Mouse (Mus musculus): Measurements from ENCODE around the gene Tgif2.
"Not testable (repeated sequence)": the region's sequence is repeated elsewhere in the genome, so short reads cannot be mapped to it uniquely, and the experiment has no call there.

The Tgif2 gene

DNA sequence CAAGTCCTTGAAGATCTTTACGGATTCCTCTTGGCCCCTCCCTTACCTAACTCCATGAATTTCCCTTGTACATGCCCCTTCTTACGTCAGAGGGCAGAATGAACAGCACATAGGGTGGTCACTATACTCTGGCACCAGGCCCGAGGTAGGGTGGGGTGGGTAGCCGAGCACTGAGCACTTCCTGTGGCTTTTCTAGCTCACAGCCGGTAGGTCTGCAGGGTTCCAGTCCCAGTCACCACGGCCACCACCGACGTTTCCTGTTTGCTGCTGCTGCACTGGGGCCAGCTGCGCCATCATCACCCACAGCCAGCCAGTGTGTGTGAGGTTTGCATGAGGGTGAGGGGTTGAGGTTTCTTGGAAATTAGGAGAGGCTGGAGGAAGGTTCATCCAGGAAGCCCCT, 37.9 kb downstream of the Tgif2 start:
- peak in 1 of 2 experiments; percentile 43 for DNase-seq

DNA sequence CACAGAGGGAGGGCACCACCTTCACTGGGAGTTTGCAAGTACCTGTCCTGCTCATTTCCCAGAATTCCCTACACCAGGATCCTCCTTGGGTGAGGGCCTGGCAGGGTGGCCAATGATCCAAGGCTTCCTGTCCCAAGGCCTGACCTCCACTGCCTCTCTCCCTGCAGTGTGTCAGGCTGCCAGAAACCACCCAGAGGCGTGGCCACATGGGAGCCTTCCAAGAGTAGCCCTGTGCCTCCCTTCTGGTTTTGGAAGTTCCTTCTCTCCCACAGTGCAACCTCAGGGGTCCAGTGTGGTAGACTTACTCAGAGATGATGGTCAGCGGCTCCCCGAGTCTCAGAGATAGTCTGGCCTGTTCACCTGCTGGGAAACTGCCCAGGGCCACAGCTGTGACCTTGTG, 39.7 kb downstream of the Tgif2 start:
- no peak for DNase-seq

DNA sequence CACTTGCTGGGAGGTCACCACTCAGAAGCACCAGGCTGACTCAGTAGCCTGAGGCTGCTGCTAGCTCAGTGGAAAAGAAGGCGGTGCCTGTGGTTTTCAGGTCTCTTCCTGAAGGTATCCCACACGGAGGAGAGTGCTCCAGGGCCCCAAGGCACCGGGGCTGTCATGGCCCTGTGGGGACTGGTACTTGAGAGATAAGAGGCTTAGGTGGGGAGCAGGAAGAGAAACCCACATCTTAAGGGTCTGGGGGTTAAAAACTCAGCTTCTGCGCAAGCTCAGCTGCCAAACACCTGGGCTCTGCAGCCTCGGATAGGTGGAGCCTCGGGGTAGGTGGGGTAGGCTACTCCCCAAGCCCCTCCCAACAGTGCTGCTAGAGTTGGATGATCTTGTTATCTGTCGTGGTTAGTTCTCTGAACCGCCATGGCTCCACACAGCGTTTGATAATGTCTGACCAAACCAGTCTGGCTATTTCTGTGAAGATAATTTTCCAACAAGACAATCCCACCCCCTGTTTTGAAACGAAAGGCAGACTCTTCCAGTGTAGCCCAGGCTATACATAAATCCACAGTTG, 42.7 kb downstream of the Tgif2 start:
- DNase-seq = no peak

DNA sequence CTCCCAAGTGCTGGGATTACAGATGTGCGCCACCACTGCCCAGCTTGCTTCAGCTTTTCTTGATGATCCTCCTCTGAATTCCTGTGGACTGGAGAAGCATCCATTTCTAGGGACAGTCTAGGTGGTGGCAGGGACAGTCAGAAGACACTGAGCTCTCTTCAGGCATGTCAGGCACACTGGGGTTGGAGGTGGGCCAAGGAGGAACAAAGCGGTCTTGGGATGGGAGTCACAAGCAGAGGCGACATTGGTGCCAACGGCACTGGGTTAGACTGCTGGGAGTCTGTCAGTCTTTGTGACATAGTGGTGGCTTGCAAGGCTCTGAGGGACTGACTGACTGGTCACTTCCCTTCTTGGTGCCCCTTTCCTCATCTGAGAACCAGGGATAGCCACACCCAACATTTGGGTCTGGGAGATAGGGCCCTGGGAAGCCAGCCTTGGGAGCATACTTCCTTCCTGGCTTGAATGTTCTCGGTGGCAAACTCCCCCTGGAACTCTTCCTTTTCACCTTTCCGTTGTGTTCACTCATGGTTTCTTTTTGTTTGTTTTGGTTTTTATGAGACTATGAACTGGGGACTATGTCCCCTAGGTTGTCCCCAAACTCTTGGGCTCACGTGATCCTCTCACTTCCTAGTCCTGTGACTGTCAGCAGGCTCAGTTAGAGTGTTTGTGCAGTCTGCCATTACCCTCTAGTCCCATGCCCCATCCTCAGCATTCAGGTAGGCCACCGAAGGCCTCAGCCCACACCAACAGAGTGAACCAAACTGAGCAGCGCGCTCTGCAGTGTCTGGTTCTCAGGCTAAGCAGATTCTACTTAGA, 44.8 kb downstream of the Tgif2 start:
- DNase-seq = no peak

DNA sequence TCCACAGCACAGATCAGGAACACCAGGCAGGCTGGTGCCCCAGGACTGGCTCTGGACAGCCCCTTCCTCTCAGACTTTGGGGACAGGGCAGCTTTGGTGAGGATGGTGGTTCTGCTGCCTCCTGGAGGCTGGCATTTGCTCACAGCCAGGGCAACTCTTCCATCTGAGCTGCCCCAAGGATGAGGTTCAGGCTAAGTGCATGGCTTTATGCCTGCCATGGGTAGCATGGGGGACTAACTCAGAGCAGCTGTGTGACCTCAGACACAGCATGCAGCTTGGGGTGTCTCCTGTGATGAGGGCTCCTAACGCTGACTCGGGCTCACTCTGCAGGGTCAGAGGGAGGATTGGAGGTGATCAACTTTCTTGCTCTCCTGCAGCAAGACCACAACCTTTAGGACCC, 45.9 kb downstream of the Tgif2 start:
- not testable (repeated sequence) for DNase-seq

DNA sequence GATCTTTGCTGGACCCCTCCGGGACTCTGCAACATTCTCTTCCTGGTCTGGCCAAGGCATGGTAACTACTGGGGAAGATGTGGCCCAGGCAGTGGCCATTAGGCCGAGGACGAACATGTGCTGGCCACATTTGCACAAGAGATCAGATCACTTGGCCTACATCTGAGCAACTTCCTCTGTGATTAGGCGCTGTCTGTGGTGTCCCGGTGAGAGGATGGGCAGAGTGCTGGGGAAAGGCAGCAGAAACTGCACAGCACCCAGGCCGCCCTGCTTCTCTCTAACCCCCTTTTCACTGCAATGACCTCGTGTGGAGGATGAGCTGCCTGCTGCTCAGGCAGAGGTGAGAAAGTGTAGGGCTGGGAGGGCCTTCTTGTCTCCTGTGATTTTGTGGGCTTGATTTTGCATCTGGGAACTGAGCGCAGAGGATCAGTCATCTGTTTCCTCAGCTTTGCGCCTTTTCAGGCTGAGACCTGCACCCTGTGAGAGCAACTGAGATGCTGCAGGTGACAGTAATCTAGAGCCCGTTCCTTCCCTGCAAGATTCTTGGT, 46.4 kb downstream of the Tgif2 start:
- no peak for DNase-seq

DNA sequence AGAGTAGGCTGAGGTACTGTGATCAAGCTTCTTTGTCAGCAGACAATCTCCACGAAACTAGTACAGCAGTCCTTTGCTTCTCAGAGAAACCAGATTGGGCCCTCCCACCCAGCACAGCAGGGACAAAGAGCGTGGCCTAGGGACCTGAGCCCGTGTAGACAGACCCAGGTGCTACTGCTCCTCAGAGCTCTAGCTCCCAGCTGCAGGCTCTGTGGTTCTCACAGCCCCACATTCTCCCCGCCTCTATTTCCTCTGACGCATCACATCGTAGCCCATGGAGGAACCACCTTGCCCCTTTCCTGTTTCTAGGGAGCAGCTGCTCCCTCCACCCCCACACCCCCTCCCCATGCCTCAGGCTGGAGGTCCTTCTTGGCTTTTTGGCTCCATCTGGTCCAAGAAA, 47.2 kb downstream of the Tgif2 start, which contains the start of gene Sla2:
Sla2 (minus strand) TSS at position 176 of the 400 bp plus-strand sequence.
- no peak for DNase-seq

DNA sequence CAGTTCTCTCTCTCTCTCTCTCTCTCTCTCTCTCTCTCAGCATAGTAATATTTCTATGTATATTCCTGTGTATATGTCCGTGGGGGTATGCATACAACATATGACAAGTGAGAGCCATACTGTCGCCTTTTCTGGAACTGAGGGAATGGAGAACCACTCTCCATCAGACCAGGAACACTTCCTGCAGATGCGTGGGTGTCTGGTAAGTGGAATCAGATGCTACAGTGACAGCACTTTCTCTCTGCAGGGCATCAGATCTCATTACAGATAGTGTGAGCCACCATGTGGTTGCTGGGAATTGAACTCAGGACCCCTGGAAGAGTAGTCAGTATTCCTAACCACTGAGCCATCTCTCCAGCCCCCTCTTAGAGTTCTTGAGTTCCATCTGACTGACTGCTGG, 48.7 kb downstream of the Tgif2 start:
- no peak for DNase-seq

DNA sequence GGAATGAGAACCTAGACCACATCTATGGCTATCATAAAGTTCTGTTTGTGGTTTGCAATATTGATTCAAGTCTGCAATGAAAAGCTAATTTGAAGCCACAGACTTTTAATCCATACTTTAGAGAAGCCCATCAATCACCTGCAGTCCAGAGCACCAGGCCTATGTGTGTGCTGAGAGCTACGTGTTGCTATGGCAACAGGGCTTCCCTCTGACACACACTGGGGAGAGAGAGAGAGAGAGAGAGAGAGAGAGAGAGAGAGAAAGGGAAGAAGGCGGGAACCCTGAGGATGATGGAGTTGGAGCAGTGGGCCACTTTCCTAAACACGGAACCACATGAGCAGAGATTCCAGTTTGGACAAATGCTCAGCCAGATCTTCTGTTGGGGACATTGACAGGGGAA, 52.4 kb downstream of the Tgif2 start:
- no peak for DNase-seq

DNA sequence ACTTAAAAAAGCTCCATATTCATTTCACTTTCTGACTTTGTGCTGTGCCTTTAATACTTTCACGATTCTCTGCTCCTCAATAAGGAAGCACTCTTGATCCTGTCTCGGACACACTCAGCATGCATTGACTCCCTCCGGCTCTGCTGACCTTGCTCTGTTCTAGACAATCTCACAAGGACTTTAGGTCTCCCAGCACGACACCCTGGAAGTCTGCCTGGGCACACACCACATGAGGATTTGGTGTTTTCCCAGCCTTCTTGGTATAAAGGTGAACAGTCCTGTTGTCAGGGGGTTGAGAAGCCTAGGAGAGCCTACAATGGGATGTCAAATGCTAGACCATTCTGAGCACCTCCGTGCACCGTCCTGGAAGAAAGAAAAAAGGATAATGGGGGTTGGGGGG, 53.0 kb downstream of the Tgif2 start:
- DNase-seq = no peak

DNA sequence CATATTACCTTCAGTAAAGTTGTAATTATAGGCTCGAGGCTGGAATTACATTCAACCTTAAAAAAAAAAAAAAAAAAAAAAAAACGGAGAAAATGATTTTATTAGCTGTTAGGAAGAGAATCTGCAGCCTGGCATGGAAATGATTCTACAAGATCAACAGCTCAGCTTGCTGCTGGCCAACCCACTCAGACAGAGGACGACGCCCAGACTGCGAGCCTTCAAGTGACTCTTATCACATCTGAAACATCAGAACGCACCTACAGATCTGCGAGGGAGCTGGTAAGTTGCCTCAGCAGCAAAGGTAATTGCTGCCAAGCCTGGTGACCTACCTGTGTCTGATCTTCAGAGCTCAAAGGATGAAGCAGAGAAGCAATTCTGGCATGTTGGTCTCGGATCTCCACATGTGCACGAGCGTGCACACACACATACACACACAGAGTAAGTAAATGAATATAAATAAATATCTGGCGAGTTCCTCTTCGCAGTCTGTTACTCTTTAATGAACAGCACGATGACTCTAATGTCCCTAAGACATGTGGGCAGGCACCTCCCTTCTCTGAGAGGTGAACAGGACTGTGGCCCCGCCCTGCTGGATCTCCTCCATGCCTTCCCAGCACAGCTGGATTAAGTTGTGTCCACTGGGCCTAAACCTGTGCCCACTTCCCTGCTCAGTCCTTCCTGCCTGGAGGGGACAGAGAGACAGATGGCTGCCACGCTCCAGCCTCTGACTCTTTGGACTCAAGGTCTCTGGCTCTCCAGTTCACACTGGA, 54.9 kb downstream of the Tgif2 start:
- no peak for DNase-seq

DNA sequence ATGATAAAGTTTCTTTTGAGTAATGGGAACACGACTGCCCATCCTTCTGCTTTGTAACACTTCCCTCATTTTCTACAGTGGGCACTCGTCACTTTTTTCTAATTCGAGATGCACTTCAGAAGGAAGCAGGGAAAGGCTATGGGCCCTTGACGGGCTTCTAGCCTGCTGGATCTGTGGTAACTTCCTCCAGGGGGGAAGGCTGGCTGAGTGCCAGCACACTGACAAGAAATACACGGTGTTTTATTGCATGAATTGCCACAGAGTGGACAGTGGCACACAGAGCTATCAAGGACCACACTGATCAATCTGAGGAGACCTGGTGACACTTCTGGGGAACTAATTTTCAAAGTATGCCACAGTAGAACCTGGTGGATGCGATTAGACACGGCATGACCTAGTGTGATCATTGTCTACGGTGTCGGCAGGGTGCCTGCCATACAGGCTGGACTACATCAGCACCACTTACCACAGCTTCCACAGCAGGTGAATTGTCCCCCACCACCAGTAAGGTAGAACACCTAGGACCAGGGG, 56.6 kb downstream of the Tgif2 start:
- DNase-seq = peak in 1 of 2 experiments; percentile 32

DNA sequence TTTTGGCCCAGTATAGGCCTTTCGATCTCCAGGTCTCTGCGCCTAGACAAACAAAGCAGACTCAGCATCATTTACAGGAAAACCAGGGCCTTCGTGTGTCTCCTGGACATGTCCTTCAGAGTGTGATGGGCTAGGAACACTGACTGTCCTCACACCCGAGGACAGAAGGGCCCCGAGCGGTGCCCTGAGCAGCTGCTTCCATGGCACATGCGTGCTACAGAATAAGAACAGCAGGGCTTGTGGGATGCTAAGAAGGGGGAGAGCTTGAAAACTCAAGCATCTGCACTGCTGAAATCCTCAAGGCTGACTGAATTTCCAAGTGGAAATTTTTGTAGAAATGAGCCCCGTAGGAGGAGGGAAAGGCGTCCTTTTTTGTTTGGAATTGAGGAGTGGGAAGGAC, 57.2 kb downstream of the Tgif2 start:
- no peak for DNase-seq

DNA sequence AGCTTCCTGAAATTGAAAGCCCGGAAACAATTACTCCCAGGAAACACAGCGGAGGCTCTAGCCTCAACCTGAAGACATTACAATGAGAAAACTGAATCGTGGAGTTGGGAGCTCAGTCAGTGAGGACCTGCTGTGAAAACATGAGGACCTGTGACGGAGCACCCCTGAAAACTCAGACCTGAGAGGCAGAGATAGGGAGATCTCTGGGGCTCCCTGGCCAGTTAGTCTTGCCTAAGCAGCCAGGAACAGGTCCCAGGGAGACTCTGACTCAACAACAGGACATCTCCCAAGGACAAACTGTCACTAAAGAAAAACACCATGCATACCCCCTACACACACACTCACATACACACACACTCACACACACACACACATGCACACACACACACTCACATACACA, 58.6 kb downstream of the Tgif2 start:
- no peak for DNase-seq

DNA sequence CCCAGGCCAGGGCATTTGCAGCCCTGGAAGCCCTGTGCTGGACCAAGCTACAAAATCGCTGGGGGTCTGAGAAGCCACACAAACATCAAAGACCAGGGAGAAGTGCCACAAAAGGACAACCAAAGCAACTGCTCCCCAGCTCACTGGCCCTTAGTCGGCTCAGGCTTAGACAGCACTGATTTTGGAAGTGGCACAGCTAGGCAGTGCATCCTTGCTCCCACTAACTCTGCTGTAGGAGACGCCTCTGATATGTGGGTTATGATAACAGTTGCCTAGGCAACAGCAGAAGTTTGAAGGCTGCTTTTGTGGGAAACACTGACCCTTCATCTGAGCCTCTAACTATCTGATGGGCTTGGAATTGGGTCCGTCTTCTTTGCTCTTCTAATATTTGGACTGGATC, 59.4 kb downstream of the Tgif2 start:
- no peak for DNase-seq

DNA sequence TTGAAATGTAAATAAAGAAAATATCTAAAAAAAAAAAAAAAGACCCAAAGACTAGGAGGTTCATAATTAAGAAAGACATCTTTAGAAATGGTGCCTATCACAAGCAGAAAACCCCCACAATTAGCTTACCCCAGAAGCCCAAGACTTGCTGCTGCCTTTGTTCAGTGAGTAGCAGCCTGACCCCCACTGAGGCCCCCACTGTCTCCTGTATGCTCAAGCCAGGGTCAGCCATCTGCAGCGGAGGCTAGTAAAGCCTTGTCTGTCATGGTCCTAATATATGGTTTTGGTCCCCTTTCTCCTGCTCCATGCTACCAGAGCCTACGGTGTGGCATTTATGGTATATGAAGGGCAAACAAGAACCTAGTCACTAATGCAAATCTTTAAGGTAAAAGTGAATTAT, 61.5 kb downstream of the Tgif2 start:
- DNase-seq = no peak

DNA sequence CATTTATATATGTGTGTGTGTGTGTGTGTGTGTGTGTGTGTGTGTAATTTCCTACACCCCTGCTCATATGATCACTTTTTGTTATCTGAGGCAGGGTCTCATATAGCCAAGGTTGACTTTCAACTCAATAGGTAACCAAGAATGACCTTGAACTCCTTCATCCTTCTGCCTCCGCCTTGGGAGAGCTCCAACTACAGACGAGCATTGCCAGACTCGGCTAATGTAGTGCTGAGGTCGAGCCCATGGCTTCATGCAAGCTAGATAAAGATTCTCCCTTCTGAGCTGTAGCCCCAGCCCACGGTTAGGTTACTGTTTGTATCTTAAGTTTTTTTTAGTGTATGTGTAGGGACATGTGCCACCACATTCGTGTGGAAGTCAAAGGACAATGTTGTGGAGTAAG, 62.1 kb downstream of the Tgif2 start:
- no peak for DNase-seq

DNA sequence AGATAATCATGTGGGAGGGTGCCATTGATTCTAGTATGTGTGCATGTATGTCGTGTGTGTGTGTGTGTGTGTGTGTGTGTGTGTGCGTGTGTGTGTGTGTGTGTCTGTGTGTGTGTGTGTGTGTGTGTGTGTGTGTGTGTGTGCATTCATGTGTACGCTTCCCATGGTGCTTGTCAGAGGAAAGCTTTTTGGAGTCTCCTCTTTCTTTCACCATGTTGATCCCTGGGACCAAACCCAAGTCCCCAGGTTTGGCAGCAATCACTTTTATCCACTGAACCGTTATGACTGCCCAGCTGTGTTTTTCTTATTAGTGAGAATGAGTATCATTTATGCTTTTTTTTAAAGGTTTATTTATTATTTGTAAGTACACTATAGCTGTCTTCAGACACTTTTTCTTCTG, 62.6 kb downstream of the Tgif2 start:
- not testable (repeated sequence) for DNase-seq

DNA sequence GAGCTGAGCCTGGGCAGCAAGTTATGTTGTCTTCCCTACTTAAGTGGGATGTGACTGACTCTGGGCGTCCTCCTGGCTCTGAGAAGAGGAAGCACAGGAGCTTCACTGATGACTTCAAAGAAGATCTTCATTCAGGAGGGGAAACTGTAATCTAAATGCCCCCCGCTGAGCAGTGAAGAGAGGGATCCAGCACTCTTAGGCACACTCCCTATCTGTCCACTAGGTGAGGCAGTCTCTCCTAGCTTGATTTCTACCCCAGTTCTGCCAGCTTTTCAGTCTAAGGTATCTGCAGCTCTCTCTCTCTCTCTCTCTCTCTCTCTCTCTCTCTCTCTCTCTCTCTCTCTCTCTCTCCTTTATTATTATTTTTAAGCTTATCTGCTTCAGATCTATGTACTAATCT, 63.6 kb downstream of the Tgif2 start:
- DNase-seq = no peak

Measured in kidney, postnatal 4 days (tissue).